Mouse (Mus musculus) ES-E14 (cell line): ENCODE results near the gene Rint1.

Source experiments
- CHD2 ChIP-seq: IDR thresholded peaks from 2 replicates; pipeline ENCODE4 v1.6.1; 2014; ENCODE audit warnings: mild to moderate bottlenecking, low read depth, low read length, inconsistent platforms
- HCFC1 ChIP-seq: IDR thresholded peaks from 2 replicates; pipeline ENCODE4 v1.6.1; 2012; ENCODE audit warnings: low read length, inconsistent platforms, borderline replicate concordance; ENCODE audit not compliant: insufficient read depth
- MAFK ChIP-seq: IDR thresholded peaks from 2 replicates; pipeline ENCODE4 v1.6.1; 2014; ENCODE audit warnings: mild to moderate bottlenecking, low read depth, low read length, inconsistent platforms; ENCODE audit not compliant: insufficient read depth
- ZC3H11A ChIP-seq: IDR thresholded peaks from 2 replicates; pipeline ENCODE4 v1.6.1; 2012; ENCODE audit warnings: low read depth, mild to moderate bottlenecking, inconsistent platforms, low read length, borderline replicate concordance
- ZNF384 ChIP-seq: IDR thresholded peaks from 2 replicates; pipeline ENCODE4 v1.6.1; 2012; ENCODE audit warnings: low read depth, low read length, inconsistent platforms

DNA sequence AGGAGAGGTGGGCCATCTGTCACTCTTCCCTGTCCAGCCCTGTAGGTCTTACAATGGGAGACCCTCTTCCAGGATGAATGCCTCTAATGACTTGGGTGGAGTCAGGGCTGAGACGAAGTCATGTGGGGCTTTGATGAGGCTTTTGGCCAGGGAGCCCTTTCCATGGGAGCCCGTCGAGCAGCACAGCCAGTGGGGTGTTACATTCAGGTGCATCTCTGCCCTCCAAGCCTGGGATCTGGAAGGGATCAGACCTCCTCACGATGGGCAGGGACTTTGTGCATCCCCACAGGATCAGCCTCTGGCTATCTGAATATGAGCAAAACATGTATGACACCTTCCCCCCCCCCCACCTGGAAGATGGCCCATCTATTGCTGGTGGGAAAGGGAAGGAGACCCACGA lies 72.4 kb downstream of the Rint1 start:
- TF ChIP-seq ZNF384 (no peak), CHD2 (no peak), HCFC1 (no peak), ZC3H11A (no peak), MAFK (no peak)
